Mouse (Mus musculus): ENCODE measurements around the gene Imp3.

GRCm38 (mm10) chr9:56950414-56951400 lies 13.4 kb downstream of the Imp3 start, which contains the start of gene Snupn:
- TF ChIP-seq CTCF (IDR thresholded peaks at IDR 0.05; ENCODE audit: low read depth, low read length), result no peak
- TF ChIP-seq EP300 (IDR thresholded peaks at IDR 0.05; ENCODE audit: insufficient read depth, low read depth, low read length), result peak; percentile 52; the same call in 1 of the 2 replicates
- TF ChIP-seq POLR2A (IDR thresholded peaks at IDR 0.05; ENCODE audit: insufficient read depth, low read length), result peak; percentile 95

Data from ES-Bruce4 (cell line).